Mouse (Mus musculus): Measurements from ENCODE around the gene Usf1.

- no peak for TF ChIP-seq POLR2A (IDR thresholded peaks at IDR 0.05; ENCODE audit: insufficient read length, low read depth)
- no peak for TF ChIP-seq CEBPB (IDR thresholded peaks at IDR 0.05; ENCODE audit: insufficient read depth, poor library complexity, severe bottlenecking)
- TF ChIP-seq REST (IDR thresholded peaks at IDR 0.05; ENCODE audit: insufficient read depth, insufficient read length) = no peak
- TF ChIP-seq USF1 (IDR thresholded peaks at IDR 0.05; ENCODE audit: low read depth) = no peak
- no peak for TF ChIP-seq MAX (IDR thresholded peaks at IDR 0.05; ENCODE audit: low read depth)
- TF ChIP-seq E2F4 (IDR thresholded peaks at IDR 0.05; ENCODE audit: insufficient read depth) = no peak
- no peak for TF ChIP-seq MYOD1 (IDR thresholded peaks at IDR 0.05; ENCODE audit: control insufficient read depth in 1 of 3, insufficient read length in 2 of 3, low read depth in 2 of 3)
- TF ChIP-seq TCF12 (IDR thresholded peaks at IDR 0.05; ENCODE audit: insufficient read depth, poor library complexity, severe bottlenecking) = no peak
- TF ChIP-seq SRF (IDR thresholded peaks at IDR 0.05; ENCODE audit: control insufficient read depth, insufficient read length, low read depth) = no peak
These were observed 21.0 kb upstream of the Usf1 start for GRCm38 (mm10) chr1:171390101-171390500.
